Mouse (Mus musculus) neutrophil, adult 83 days (primary cell): ENCODE data around the gene Copg2. TPM values are rescaled to one million over a fixed set of nuclear protein-coding genes. Genes with fewer than 3 reads are reported as not detected.

Experiments
- total RNA-seq, 2 experiments: library from RNA; stranded (reverse); gene quantifications; one replicate each; pipeline ENCODE4 v1.2.4; 2023

The Copg2 gene
- total RNA-seq, result 10 to 100 TPM; 53.6 to 56.8 TPM

DNA sequence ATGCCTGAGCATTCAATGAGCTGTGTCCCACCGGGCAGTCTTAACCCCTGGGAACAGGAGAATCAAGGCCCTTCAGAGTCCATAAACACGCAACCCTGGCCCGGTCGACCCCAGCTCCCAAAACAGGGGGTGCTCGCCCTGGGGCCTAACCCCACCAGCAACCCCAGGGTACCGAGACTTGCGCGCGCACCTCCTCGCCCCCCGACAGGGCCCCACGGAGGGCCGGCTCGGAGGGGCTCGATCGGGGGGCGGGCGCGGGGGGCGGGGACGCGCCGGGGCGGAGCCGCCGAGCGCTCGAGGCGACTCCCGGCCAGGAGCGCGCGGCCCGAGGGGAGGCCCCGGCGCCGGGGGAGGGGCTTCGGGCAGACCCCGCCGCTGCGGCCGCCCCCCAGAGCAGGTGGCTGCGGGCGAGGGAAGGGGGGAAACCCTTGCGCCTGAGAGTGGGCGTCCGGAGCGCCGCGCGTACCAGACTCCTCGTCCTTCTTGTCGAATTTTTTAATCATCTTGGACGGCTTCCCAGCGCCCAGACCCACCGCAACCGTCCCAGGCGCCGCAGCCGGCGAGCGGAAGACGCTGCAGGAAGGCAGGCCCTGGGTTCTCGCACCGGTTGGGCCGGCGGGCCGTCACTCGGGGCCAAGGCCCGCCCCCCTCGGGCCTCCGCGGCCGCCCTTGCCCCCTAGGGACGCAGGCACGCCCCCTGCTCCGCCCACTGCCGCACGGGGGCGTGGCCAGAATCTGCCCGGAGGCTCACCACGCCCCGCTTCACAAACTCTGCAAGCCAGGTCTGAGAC lies at the start of gene Copg2:
Gene Copg2 (minus strand): TSS at position 600 of the 791 bp plus-strand sequence.

DNA sequence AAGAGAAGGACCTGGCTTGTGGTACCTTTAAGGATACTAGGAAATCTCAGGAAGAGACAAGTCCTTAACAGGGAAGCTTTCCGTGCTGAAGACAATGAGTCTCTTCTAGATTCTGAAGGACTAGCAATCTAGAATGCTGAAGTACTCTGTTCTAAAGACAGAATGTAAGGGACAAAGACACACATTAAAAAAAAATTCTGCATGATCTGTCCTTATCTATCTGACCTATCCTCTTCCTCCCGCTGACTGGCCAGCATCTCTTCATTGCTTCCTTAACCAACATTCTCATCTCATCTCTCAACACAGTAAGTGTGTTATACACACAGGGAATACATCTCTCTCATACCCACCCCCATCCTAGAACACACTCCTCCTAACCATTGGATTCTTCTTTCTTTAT lies 18.9 kb upstream of the Copg2 start, which contains the start of gene Tsga13:
Gene Tsga13 (minus strand): TSS at position 101 of the 400 bp plus-strand sequence.

DNA sequence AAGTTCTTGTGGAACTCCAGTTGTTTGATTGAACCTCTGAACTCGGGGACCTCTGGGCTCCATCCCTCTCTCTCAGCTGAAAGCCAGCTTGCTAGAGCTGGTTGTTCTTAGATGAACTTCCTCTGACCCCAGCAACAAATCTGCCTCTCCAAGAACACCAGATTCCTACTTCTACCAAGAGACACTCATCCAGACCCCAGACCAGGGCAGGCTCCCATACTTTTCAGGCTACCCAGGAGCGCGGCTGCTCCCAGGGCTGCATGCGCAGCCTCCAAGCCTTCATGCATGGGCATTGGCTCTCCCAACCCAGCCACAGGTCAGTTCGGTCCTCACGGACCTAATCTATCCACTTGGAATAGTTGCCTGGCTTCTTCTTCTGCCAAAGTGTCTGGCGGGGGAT lies 173.3 kb downstream of the Copg2 start, which contains the start of gene Mest:
Gene Mest (plus strand): TSS at position 217 of the 400 bp plus-strand sequence.

Other genes with a start within 250 kb of the Copg2 start
- gene Cep41, start 203.0 kb downstream of the Copg2 start, total RNA-seq, result 1 to 10 TPM; 2.0 to 3.0 TPM
- under 1 TPM in 1 of 2 experiments, not detected in 1; 0.48 TPM for gene Mest, start 173.2 kb downstream of the Copg2 start, total RNA-seq
- gene Tsga13, start 18.8 kb upstream of the Copg2 start, total RNA-seq, result not detected
- gene Klf14, start 62.3 kb upstream of the Copg2 start, total RNA-seq, result not detected